In the genomic region with DNA sequence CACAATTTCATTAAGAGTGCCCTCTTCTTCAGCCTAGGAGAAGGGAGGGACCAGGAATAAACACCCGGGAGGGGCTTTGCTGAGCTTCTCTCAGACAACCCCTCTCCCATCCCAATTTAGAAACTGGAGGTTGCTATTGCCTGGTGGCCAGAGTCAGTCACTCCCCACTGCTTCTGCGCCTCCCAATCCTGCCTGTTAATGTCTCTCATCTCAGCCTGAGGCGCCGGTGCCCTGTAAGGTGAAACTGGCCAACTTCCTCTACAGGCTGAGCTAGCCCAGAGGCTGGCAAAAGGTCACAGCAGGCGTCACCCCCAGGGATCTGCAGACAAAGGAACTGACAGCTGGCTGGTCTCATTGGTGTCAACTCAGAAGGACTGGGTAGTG, we compare ENCODE assay signal across 8 mouse cellular contexts.
A peak's percentile ranks its signal among the peaks of the same experiment; 100 is the strongest.
DNase-seq lines count a peak whose midpoint lies in the region.

No protein-coding gene starts in this region.

- DNase-seq in lung, adult 18-20 months = peak; percentile 65 to 67
- DNase-seq in lung, postnatal 14 days = no peak
- peak; percentile 78 for DNase-seq in embryo, embryonic 10 days (ENCODE audit: low spot score)
- peak; percentile 29 for DNase-seq in kidney, adult 11 months
- peak; percentile 72 for DNase-seq in lung, postnatal 4 days
- peak; percentile 60 for DNase-seq in splenic B cell, adult 2 months (ENCODE audit: low read depth, low spot score)
- no peak for DNase-seq in cerebellum, adult 9-11 months
- DNase-seq in cerebellum, postnatal 25 days = no peak

- H3K27me3 ChIP-seq in splenic B cell, adult 2 months (ENCODE audit: control insufficient read depth, insufficient read depth, low read length, poor library complexity, severe bottlenecking) = no peaks in the 10 kb centered on the region

- H3K36me3 ChIP-seq in splenic B cell, adult 2 months (ENCODE audit: control insufficient read depth, insufficient read depth, low read length, poor library complexity, severe bottlenecking) = no peaks in the 10 kb centered on the region

Comparison
In these comparisons a context has a peak if more than half of its experiments do, and no peak if none do; other contexts are left out.
1. DNase-seq: peak in lung, adult 18-20 months (2 of 2), embryo, embryonic 10 days (single experiment), kidney, adult 11 months (single experiment), lung, postnatal 4 days (2 of 2) and splenic B cell, adult 2 months (single experiment); none in lung, postnatal 14 days (single experiment), cerebellum, adult 9-11 months (single experiment) and cerebellum, postnatal 25 days (0 of 2).